Mouse (Mus musculus) CD4-positive, CD25-positive, alpha-beta regulatory T cell (primary cell): ENCODE data around the gene Agrp. TPM values are rescaled to one million over a fixed set of nuclear protein-coding genes. Genes with fewer than 3 reads are reported as not detected.

Experiments used
- polyA plus RNA-seq: library from polyadenylated mRNA; unstranded; fragments of 100-300 nt; shearing (Covaris generic); gene quantifications from one replicate; pipeline ENCODE4 v1.2.1, GENCODE M21; 2017

Gene Agrp
- 1.1 TPM for polyA plus RNA-seq

GRCm38 (mm10) chr8:105636963-105637510, at the start of gene Agrp:
TSS of gene Agrp (minus strand) at chr8:105637393.

DNA sequence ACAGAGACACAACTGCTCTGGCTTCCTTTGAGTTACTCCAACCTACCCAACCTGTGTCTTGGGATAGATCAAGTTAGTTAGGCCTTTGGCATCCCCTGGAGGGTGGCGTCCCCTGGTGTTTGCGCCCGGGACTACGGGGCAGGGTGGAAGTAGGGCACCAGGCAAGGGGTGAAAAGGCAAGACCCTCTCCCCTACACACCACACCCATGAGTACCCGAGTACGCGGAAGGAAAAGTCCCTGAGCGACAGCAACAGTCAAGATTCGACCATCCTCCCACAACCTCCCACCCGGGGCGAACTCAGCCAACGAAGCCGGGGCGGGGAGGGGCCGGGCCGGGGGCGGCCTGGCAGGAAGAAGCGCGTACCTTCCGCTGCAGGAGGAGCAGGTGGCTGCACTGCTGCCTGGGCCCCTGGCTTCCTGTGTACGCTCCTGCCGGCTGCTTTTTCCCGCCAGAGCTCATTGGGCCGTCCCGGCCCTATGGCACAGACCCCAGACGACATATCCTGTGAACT, 48.7 kb upstream of the Agrp start, which contains the start of gene Carmil2:
TSS of gene Carmil2 (plus strand) at position 479 of the 513 bp plus-strand sequence.

GRCm38 (mm10) chr8:105636018-105636962, 903 bp downstream of the Agrp start, which contains the start of gene Ctcf:
TSS of gene Ctcf (plus strand) at chr8:105636568.

GRCm38 (mm10) chr8:105604804-105605381, 32.3 kb downstream of the Agrp start, which contains the start of gene Ripor1:
TSS of gene Ripor1 (plus strand) at chr8:105605255.

GRCm38 (mm10) chr8:105565952-105566702, 71.1 kb downstream of the Agrp start, which contains the start of gene Atp6v0d1:
TSS of gene Atp6v0d1 (minus strand) at chr8:105566047.

GRCm38 (mm10) chr8:105518436-105519313, 118.5 kb downstream of the Agrp start, which contains the start of gene Hsd11b2:
TSS of gene Hsd11b2 (plus strand) at chr8:105518755.

Other genes with a start within 250 kb of the Agrp start
- gene Kctd19, start 223.9 kb downstream of the Agrp start, polyA plus RNA-seq, result 0.10 TPM
- gene Lrrc36, start 223.8 kb downstream of the Agrp start, polyA plus RNA-seq, result not detected
- 0.35 TPM for gene Tppp3, start 165.9 kb downstream of the Agrp start, polyA plus RNA-seq
- gene Zdhhc1, start 140.5 kb downstream of the Agrp start, polyA plus RNA-seq, result 5.9 TPM
- not detected for gene Hsd11b2, start 118.6 kb downstream of the Agrp start, polyA plus RNA-seq
- 46.7 TPM for gene Atp6v0d1, start 71.3 kb downstream of the Agrp start, polyA plus RNA-seq
- 25.5 TPM for gene Ripor1, start 32.1 kb downstream of the Agrp start, polyA plus RNA-seq
- 206 TPM for gene Ctcf, start 825 bp downstream of the Agrp start, polyA plus RNA-seq
- gene Carmil2, start 48.9 kb upstream of the Agrp start, polyA plus RNA-seq, result 167 TPM
- 75.1 TPM for gene Acd, start 63.7 kb upstream of the Agrp start, polyA plus RNA-seq
- 9.0 TPM for gene Pard6a, start 63.8 kb upstream of the Agrp start, polyA plus RNA-seq
- not detected for gene 4933405L10Rik, start 70.3 kb upstream of the Agrp start, polyA plus RNA-seq
- gene Enkd1, start 70.8 kb upstream of the Agrp start, polyA plus RNA-seq, result 2.1 TPM
- gene Gfod2, start 121.3 kb upstream of the Agrp start, polyA plus RNA-seq, result 5.2 TPM
- gene Ranbp10, start 190.0 kb upstream of the Agrp start, polyA plus RNA-seq, result 23.6 TPM
- 0.85 TPM for gene Tsnaxip1, start 190.3 kb upstream of the Agrp start, polyA plus RNA-seq
- 19.7 TPM for gene Cenpt, start 215.9 kb upstream of the Agrp start, polyA plus RNA-seq
- gene Thap11, start 217.7 kb upstream of the Agrp start, polyA plus RNA-seq, result 36.7 TPM
- 12.7 TPM for gene Nutf2, start 223.2 kb upstream of the Agrp start, polyA plus RNA-seq
- gene Edc4, start 243.5 kb upstream of the Agrp start, polyA plus RNA-seq, result 80.7 TPM